Mouse (Mus musculus) macrophage (primary cell): ENCODE data around the gene Samd13. TPM values are rescaled to one million over a fixed set of nuclear protein-coding genes. Genes with fewer than 3 reads are reported as not detected.

Experiments used
- H3K27ac ChIP-seq: fragments of 350-480 bp; formaldehyde crosslinking; 2 replicates; pipeline ENCODE4 v1.9.0; 2021
- H3K36me3 ChIP-seq: fragments of 350-480 bp; formaldehyde crosslinking; 2 replicates; pipeline ENCODE4 v1.9.0; 2021; ENCODE audit errors: inconsistent target
- H3K4me3 ChIP-seq: fragments of 350-480 bp; formaldehyde crosslinking; 2 replicates; pipeline ENCODE4 v1.9.0; 2021; ENCODE audit errors: inconsistent target
- H3K79me2 ChIP-seq: fragments of 350-480 bp; formaldehyde crosslinking; 2 replicates; pipeline ENCODE4 v1.9.0; 2021; ENCODE audit errors: inconsistent target
- WGBS: methylation state at CpG from one replicate; pipeline ENCODE4 v1.1.7; 2026; ENCODE audit warnings: inconsistent platforms; ENCODE audit not compliant: missing documents; 5-methylcytosine and 5-hydroxymethylcytosine counted together
- polyA plus RNA-seq: library from polyadenylated mRNA; stranded (reverse); fragments of 250-400 nt; gene quantifications from 3 replicates; pipeline ENCODE4 v1.2.4, GENCODE M21; 2018; ENCODE audit warnings: inconsistent platforms

Gene Samd13
- polyA plus RNA-seq, 1 experiment from 2014 or later = not detected

DNA sequence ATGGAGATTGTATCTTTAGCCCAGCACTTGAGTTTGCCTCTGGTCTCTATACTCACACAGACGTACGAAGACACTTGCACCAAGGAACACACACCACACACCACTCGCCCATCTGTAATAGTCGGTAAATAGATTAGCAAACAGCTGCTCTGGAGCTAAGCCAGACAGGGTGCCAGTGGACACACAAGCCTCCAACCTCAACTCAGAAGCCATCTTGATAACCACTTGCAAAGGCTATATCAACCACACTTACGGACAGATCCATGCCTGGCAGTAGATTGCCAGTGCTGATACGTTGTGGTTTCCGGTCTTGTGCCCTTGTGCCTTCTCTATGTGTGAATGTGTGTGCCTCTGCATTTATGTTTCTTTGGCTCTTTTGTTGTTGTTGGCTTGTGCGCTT, 1.0 kb upstream of the Samd13 start:
- H3K79me2 ChIP-seq = no peaks in the 10 kb centered on the region
- no peak overlapping the region for H3K27ac ChIP-seq
- WGBS = 74% methylated on average over 8 of the region's 8 CpGs

DNA sequence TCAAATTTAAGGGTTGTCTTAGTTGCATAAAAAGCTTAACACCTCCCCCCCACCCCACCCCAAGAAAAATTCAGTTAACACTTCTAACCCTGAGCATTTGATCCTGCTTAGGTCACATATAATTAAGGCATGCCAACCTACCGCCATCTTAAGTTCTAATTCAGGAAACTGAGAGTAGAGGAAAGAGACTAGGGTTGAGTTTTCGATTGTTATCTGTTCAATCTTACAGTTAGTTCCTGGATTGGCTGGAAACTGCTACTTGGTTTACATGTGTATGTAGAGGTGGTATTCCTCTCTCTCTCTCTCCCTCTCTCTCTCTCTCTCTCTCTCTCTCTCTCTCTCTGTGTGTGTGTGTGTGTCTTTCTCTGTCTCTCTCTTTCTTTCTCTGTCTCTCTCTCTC, 2.3 kb downstream of the Samd13 start:
- no peak overlapping the region for H3K27ac ChIP-seq
- whole genome bisulfite sequencing = 56% methylated on average over 2 of the region's 2 CpGs
- no peaks in the 10 kb centered on the region for H3K79me2 ChIP-seq
- no peaks in the 10 kb centered on the region for H3K36me3 ChIP-seq
- no peak overlapping the region for H3K4me3 ChIP-seq

More for the DNA sequence above, 1.0 kb upstream of the Samd13 start:
- no peak overlapping the region for H3K4me3 ChIP-seq
- no peaks in the 10 kb centered on the region for H3K36me3 ChIP-seq

DNA sequence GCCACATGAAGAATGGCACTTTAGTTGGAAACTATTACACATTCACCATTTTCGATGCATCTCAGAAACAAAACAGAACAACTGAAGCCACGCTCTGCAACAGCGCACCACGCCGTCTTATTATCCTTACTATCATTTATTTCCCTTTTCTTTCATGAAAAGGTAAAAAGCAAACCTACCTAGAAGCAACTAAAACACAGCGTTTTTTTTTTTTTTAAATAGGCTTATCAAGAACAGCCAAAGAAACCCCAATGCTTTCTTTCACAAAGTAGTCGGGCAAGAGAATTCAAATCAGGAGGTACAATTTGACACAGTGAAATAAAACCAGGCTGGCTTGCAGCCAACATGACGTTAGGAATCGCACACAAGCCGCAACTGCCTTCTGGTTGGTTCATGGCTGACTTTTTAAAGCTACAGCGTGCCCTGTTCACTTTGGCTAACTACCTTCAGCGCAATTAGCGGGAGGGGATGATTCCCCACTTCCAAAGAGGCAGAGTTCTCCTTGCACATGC, 3.2 kb downstream of the Samd13 start:
- Histone ChIP-seq H3K79me2 (no peaks in the 10 kb centered on the region), H3K36me3 (no peaks in the 10 kb centered on the region), H3K4me3 (peak overlapping the region; percentile 12; the same call in 1 of the 2 replicates), H3K27ac (no peak overlapping the region)
- WGBS = 10% methylated on average over 13 of the region's 13 CpGs

DNA sequence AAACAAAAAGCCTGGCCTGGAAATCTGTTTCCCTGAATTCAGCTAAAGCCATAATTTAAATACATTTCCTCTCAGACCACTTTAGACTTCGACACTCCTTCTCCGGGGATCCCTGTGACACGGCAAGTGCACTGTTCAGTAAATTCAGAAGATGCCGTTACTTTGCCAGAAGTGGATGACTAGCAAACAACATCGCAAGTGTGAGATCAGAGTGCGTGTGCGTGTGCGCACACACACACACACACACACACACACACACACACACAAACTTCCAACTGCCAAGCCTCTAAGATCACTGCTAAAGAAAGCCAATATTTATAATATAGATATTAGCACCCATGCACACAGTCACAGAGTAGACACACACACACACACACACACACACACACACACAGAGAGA, 3.7 kb downstream of the Samd13 start:
- no peak overlapping the region for H3K4me3 ChIP-seq

DNA sequence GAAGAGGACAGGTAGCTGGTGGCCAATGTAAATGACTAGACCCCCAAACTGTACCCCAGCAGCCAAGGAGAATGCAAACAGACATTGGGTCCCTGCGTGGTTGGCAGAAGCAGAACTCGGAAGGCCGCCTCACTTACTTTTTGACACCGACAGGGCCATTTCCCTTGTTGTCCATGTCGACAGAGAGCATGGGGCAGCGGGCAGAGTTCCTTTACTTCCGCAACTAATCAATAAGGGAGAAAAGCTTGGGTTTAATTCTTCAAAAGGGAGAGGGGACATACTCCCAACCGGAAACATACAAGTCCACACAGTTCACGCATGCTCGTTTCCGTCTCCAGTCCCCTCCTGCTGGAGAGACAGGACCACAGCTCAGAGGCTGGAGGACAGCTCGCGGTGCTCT, 4.8 kb downstream of the Samd13 start:
- Histone ChIP-seq H3K27ac (no peak overlapping the region), H3K36me3 (no peaks in the 10 kb centered on the region), H3K79me2 (no peaks in the 10 kb centered on the region), H3K4me3 (no peak overlapping the region)
- WGBS = 92% methylated on average over 13 of the region's 13 CpGs

More for the DNA sequence above, 3.7 kb downstream of the Samd13 start:
- Histone ChIP-seq H3K36me3 (no peaks in the 10 kb centered on the region), H3K79me2 (no peaks in the 10 kb centered on the region), H3K27ac (no peak overlapping the region)
- 15% methylated on average over 8 of the region's 8 CpGs for WGBS

DNA sequence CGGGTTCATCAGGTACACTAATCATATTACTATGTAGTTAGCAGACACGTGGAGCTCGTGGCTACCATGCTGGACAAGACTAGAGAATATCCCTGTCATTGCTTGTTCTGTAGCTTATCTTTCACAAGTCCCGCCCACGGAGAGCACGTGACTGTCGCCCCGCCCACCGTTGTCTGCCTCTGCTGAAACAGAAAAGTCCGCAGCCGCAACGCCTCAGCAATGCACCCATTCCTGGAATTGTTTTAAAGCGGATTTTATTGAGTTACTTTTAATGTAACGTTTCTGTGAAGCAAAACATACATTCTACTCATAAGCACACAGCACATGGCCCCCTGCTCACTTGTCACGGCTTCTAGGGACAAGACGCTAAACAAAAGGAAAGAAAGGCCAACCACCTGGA, 5.7 kb downstream of the Samd13 start:
- H3K79me2 ChIP-seq = no peaks in the 10 kb centered on the region
- H3K27ac ChIP-seq = no peak overlapping the region
- no peak overlapping the region for H3K4me3 ChIP-seq
- H3K36me3 ChIP-seq = no peaks in the 10 kb centered on the region
- 97% methylated on average over 16 of the region's 16 CpGs for WGBS

DNA sequence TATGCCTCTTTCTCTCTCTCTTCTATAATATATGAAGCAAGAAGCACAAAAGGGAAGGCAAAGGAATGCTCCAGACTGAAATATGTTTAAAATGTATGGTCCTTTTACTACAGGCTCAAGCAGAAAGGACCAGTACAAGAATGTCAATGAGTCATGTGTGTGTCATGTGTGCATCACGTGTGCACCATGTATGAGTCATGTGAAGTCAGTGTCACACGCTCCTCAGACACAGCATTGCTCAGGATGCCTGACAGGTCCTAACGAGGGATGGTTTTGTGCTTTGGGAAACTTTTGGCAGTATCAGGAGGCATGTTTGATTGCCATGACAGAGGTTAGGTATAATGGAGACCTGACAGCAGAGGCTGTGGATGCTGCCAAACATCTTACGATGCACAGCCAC, 9.2 kb downstream of the Samd13 start:
- 96% methylated on average over 4 of the region's 4 CpGs for WGBS
- H3K79me2 ChIP-seq = no peaks in the 10 kb centered on the region
- no peak overlapping the region for H3K27ac ChIP-seq
- no peak overlapping the region for H3K4me3 ChIP-seq
- H3K36me3 ChIP-seq = no peaks in the 10 kb centered on the region

DNA sequence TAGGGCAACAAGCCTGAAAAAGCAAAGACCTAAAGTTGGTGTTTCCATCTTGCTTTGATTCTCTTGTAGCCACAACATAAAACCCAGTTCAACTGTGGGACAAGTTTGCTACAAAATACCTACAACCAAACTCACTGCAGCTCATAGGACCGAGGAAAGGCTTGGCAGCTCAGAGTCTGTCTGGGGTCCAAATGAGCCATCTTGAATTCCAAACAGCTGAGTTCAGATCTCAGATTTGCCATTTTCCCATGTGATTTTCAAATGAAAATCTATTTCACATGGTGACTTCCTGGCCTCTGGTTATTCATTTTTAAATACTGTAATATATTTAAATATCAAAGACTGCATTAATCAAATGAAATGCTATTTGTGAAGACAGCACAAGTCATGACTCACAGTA, 10.3 kb downstream of the Samd13 start:
- no peak overlapping the region for H3K4me3 ChIP-seq
- 100% methylated on average over 1 of the region's 1 CpGs for WGBS
- H3K27ac ChIP-seq = no peak overlapping the region
- H3K79me2 ChIP-seq = no peaks in the 10 kb centered on the region
- H3K36me3 ChIP-seq = no peaks in the 10 kb centered on the region

DNA sequence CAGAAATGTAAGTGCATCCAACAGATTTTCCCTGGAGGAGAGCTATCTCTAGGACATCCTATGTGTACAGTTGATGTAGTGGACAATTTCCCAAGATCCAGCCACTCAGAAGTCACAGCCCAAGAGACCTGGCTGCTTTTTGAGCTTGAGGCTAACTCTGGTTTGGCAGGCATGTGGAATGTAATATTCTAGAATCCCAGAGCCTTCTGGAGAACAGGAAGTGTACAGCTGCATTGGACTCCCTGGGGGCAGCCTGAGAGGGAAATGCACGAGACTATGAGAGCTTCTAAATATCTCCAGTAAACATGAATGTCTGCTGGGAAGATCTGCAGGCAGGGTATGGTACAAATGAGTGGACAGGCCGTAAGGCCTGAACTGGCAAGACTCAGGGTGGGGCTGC, 14.3 kb downstream of the Samd13 start:
- Histone ChIP-seq H3K27ac (no peak overlapping the region), H3K79me2 (no peaks in the 10 kb centered on the region), H3K36me3 (no peaks in the 10 kb centered on the region), H3K4me3 (no peak overlapping the region)
- 90% methylated on average over 2 of the region's 2 CpGs for WGBS

DNA sequence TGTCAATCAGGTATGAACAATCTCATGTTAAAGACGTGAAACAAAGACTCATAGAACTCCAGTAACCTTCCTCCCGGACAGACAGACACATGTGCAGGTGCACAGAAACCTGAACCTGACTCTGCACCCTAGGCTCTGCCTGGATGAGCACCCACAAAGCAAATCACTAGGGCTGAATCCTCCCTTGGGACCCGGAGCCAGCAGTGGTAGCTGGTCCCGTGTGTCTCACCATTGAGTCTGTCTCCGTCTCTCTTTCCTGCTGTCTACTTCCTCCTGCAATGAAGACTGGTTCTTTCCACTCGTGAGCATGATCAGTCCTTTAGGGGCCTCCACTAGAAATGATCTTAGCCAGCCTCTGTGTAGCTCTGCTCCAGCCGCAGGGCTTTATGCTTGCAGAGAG, 23.5 kb downstream of the Samd13 start:
- Histone ChIP-seq H3K4me3 (no peak overlapping the region), H3K36me3 (no peaks in the 10 kb centered on the region), H3K27ac (no peak overlapping the region), H3K79me2 (no peaks in the 10 kb centered on the region)
- 81% methylated on average over 7 of the region's 7 CpGs for WGBS

DNA sequence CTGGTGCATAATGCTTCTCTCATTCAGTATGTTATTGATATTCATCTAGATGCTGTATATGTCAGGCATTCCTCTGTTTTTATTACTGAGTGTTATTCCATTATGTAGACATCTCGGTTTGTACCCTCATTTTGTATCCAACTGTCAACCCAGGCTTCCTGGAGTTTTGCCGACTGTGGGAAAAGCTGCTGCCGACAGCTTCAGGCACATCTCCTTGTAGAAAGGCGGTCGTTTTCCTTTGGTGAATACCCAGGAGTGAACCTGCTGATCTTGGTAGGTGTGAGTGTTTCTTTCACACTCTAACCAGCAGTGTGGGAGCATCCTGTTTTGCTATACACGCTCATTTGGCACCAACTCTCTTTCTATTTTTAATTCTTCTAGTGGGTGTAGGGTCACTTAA, 24.4 kb downstream of the Samd13 start:
- H3K4me3 ChIP-seq = no peak overlapping the region
- H3K27ac ChIP-seq = no peak overlapping the region
- no peaks in the 10 kb centered on the region for H3K79me2 ChIP-seq
- WGBS = 88% methylated on average over 6 of the region's 6 CpGs
- no peaks in the 10 kb centered on the region for H3K36me3 ChIP-seq

DNA sequence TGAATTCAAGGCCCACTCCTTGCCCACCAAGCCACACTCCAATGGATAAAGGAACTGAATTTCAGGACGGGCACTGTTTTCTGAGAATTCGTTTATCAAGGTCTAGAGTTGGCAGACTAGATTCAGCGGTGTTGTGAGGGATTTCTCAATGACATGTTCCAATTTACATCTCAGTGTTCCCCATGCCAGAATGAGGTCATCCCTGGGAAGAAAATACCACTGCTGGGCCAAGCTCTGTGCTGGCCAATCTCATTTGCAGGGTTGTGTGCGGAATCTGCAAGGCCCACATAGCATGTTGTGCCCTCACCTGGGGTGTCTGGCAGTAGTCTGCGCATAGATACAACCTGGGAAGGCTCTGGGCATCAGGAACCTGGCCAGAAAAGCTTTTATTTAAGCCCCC, 26.1 kb downstream of the Samd13 start:
- no peaks in the 10 kb centered on the region for H3K36me3 ChIP-seq
- H3K4me3 ChIP-seq = no peak overlapping the region
- 91% methylated on average over 5 of the region's 5 CpGs for WGBS
- H3K79me2 ChIP-seq = no peaks in the 10 kb centered on the region
- no peak overlapping the region for H3K27ac ChIP-seq

DNA sequence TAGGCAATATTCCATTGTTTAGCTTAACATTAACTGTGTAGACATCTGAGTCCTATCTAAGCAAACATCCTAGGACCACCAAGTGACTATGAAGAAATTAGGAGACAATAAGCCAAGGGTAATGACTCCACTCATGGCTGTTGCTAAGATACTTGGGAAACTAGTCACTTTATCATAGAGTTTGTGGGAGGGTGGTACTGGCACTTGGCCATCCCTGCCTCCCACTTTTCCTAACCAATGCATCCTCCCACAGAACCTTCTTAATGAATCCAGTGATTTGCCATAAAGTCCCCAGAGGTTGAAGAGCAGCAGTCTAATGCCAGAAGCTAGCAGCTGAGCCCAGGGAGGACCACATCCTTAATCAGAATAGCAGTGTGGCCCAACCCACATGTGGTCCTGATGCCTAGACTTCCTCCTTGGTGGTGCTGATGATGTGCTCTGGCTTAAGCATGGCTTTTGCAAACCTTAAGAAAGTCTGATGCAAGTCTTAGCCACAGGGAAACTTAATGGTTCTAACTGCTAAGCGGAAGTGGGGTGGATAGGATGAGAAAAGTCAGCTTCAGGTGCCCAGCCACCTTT, 27.2 kb downstream of the Samd13 start:
- Histone ChIP-seq H3K4me3 (no peak overlapping the region), H3K79me2 (no peaks in the 10 kb centered on the region), H3K27ac (peak overlapping the region; percentile 77), H3K36me3 (no peaks in the 10 kb centered on the region)
- 53% methylated on average over 1 of the region's 1 CpGs for WGBS

DNA sequence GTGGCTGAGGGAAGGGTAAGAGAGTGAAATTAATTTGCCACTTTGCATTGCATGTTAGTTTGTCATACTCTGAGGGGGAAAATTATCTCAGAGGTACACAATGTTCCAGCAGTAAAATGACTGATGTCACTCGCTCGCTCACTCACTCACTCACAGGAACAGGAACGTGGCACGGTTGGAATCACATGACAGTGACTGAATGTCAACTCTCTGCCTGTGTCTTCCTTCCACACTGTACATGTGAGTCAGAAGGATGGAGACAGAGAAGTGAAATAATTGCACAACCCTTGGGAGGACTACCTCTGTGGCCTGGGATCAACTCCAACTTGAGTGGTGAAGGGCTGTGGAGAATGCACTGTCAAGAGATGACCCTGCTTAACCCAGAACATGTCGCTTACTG, 28.0 kb downstream of the Samd13 start:
- WGBS = 12% methylated on average over 5 of the region's 5 CpGs
- Histone ChIP-seq H3K36me3 (no peaks in the 10 kb centered on the region), H3K27ac (peak overlapping the region; percentile 77), H3K79me2 (no peaks in the 10 kb centered on the region), H3K4me3 (no peak overlapping the region)

DNA sequence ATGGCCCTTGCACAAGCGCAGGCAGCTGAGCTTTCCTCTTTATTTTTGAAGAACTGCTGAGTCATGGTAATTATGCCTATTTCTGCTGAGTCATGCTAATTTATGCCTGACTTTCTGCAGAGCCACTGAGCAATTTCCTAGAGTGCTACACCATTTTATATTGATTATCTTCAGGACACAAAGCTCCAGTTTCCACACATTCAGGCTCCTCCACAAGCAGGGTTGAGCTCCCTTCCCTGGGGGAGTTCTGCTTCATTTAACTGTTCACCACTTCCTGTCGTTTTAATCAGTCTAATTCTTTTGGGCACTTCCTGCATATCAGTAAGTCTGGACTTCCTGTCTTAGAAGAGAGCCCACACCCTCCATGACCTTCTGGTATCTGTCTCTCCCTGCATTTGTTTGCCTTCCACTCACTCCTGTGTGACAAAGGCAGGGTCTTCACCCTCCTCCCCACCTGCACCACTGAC, 30.2 kb downstream of the Samd13 start:
- H3K27ac ChIP-seq = peak overlapping the region; percentile 14
- H3K4me3 ChIP-seq = no peak overlapping the region
- H3K36me3 ChIP-seq = no peaks in the 10 kb centered on the region
- no peaks in the 10 kb centered on the region for H3K79me2 ChIP-seq
- WGBS = 27% methylated on average over 2 of the region's 2 CpGs

DNA sequence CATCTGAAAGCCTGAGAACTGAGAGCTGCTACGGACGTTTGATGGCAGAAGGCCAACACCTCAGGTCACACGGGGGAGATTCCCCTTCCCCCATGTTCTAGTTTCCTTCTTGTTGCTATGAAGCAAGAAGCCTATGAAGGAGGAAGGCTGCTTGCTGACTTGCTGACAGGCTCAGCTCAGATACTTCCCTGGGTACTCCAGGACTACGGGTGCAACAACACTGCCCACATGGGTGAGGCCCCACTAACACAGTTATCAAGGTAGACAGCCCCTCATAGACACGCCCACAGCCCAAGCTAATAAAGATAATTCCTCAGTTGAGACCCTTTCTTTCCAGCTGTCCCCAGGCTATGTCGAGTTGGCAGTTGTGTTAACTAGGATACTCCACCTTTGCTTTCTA, 31.7 kb downstream of the Samd13 start:
- no peaks in the 10 kb centered on the region for H3K36me3 ChIP-seq
- WGBS = 31% methylated on average over 6 of the region's 6 CpGs
- no peak overlapping the region for H3K27ac ChIP-seq
- H3K79me2 ChIP-seq = no peaks in the 10 kb centered on the region
- no peak overlapping the region for H3K4me3 ChIP-seq
